Mouse (Mus musculus) ES-Bruce4 (cell line): Measurements from ENCODE around the gene Gp1ba. TPM values are rescaled to one million over a fixed set of nuclear protein-coding genes. Genes with fewer than 3 reads are reported as not detected.

Experiments
- H3K27ac ChIP-seq: 2 replicates; pipeline ENCODE4 v1.5.1; 2012; ENCODE audit warnings: low read length, inconsistent platforms; ENCODE audit not compliant: insufficient read depth
- H3K27me3 ChIP-seq: 2 replicates; pipeline ENCODE4 v1.6.1; 2012; ENCODE audit warnings: mild to moderate bottlenecking, low read length, inconsistent platforms; ENCODE audit not compliant: control insufficient read depth, poor library complexity, insufficient read depth, severe bottlenecking
- H3K36me3 ChIP-seq: 2 replicates; pipeline ENCODE4 v1.6.1; 2012; ENCODE audit warnings: inconsistent platforms, mild to moderate bottlenecking, low read length, moderate library complexity; ENCODE audit not compliant: control insufficient read depth, poor library complexity, insufficient read depth, severe bottlenecking
- H3K4me1 ChIP-seq: one replicate; pipeline ENCODE4 v1.8.1; 2011; ENCODE audit warnings: low read length; ENCODE audit not compliant: control insufficient read depth, insufficient read depth
- H3K4me3 ChIP-seq: 2 replicates; pipeline ENCODE4 v1.5.1; 2011; ENCODE audit warnings: low read depth, mild to moderate bottlenecking, low read length
- H3K9ac ChIP-seq: 2 replicates; pipeline ENCODE4 v1.6.1; 2012; ENCODE audit warnings: low read depth, mild to moderate bottlenecking, inconsistent platforms; ENCODE audit not compliant: poor library complexity, severe bottlenecking
- H3K9me3 ChIP-seq: replicated peaks from 2 replicates; pipeline ENCODE4 v1.6.1; 2012; ENCODE audit warnings: mild to moderate bottlenecking, low read length, inconsistent platforms; ENCODE audit not compliant: control insufficient read depth, poor library complexity, insufficient read depth, severe bottlenecking
- CTCF ChIP-seq: IDR thresholded peaks from one replicate; pipeline ENCODE4 v1.8.1; 2011; ENCODE audit warnings: low read depth, low read length
- EP300 ChIP-seq: IDR thresholded peaks from 2 replicates; pipeline ENCODE4 v1.6.1; 2011; ENCODE audit warnings: low read depth, low read length; ENCODE audit not compliant: insufficient read depth
- POLR2A ChIP-seq: IDR thresholded peaks from one replicate; pipeline ENCODE4 v1.8.1; 2011; ENCODE audit warnings: low read length; ENCODE audit not compliant: insufficient read depth
- polyA plus RNA-seq: library from polyadenylated mRNA; stranded (reverse); fragments of >200 nt; gene quantifications from 2 replicates; pipeline ENCODE4 v1.2.4, GENCODE M21; 2011; ENCODE audit warnings: low read depth; ENCODE audit not compliant: missing spikeins, insufficient read depth, insufficient read length

Gene Gp1ba
- polyA plus RNA-seq, 1 experiment = not detected

GRCm38 (mm10) chr11:70653345-70654197 lies 14.6 kb downstream of the Gp1ba start:
- peaks cover 43% of the 10 kb centered on the region for H3K36me3 ChIP-seq
- TF ChIP-seq POLR2A (no peak), EP300 (no peak), CTCF (no peak)
- peak overlapping the region; percentile 94 for H3K27ac ChIP-seq
- H3K9ac ChIP-seq = peak overlapping the region; percentile 100
- H3K27me3 ChIP-seq = no peaks in the 10 kb centered on the region
- H3K4me3 ChIP-seq = peak overlapping the region; percentile 100
- H3K4me1 ChIP-seq = no peaks in the 10 kb centered on the region
- no peaks in the 10 kb centered on the region for H3K9me3 ChIP-seq

DNA sequence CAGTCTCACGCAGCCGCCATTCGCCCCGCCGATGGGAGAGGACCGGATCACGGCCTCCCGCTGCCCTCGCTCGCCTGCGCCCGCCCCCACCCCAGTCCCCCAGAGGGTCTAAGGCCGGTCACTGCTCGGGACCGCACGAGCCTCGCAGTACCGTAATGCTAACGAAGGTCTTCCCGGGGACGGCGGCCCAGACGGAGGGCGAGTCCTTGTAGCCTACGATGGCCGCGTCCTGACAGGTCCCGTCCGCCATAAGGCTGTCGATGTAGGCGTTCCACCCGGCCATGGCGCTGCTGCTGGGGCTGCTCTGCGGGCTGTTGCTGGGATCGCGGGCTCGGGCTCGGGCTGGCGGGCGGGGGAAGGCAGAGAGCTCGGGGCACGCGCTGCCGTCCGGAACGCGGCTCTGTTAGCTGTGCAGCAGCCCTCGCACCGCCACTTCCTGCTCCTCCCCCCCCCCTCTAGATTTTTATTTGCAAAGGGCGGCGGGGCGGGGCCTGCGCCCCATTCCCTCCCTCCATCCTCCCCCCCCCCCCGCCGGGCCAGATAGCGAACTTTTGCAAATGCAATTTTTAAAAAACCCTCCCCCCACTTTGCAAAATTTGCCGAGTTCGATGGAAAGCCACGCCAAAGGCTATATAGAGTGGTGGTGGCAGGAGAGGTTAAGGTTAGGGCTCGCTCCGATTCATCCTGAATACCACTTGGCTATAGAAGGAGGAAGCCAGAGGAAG lies 15.4 kb downstream of the Gp1ba start, which contains the start of gene Pfn1:
TSS of gene Pfn1 (minus strand) at position 447 of the 725 bp plus-strand sequence.
- Histone ChIP-seq H3K9me3 (no peaks in the 10 kb centered on the region), H3K4me1 (no peaks in the 10 kb centered on the region), H3K4me3 (peak within 1 kb of the TSS; percentile 100), H3K27me3 (no peaks in the 10 kb centered on the region), H3K9ac (peak within 1 kb of the TSS; percentile 100), H3K36me3 (peaks cover 36% of the 10 kb centered on the region), H3K27ac (peak within 1 kb of the TSS; percentile 97)
- peak; percentile 40 for TF ChIP-seq POLR2A
- TF ChIP-seq CTCF = no peak
- TF ChIP-seq EP300 = no peak

GRCm38 (mm10) chr11:70654923-70655570 lies 16.1 kb downstream of the Gp1ba start:
- Histone ChIP-seq H3K27me3 (no peaks in the 10 kb centered on the region), H3K36me3 (peaks cover 30% of the 10 kb centered on the region), H3K4me1 (no peaks in the 10 kb centered on the region), H3K27ac (peak overlapping the region; percentile 97), H3K9me3 (no peaks in the 10 kb centered on the region), H3K9ac (peak overlapping the region; percentile 100), H3K4me3 (peak overlapping the region; percentile 92)
- TF ChIP-seq POLR2A (no peak), EP300 (no peak), CTCF (no peak)

GRCm38 (mm10) chr11:70655571-70656455 lies 16.9 kb downstream of the Gp1ba start:
- H3K9ac ChIP-seq = peak overlapping the region; percentile 100
- H3K36me3 ChIP-seq = peaks cover 22% of the 10 kb centered on the region
- peak overlapping the region; percentile 97 for H3K27ac ChIP-seq
- TF ChIP-seq POLR2A = no peak
- no peak for TF ChIP-seq CTCF
- no peak for TF ChIP-seq EP300
- no peaks in the 10 kb centered on the region for H3K4me1 ChIP-seq
- H3K9me3 ChIP-seq = no peaks in the 10 kb centered on the region
- peak overlapping the region; percentile 92 for H3K4me3 ChIP-seq
- no peaks in the 10 kb centered on the region for H3K27me3 ChIP-seq

GRCm38 (mm10) chr11:70656456-70656927 lies 17.6 kb downstream of the Gp1ba start:
- H3K4me1 ChIP-seq = no peaks in the 10 kb centered on the region
- no peaks in the 10 kb centered on the region for H3K9me3 ChIP-seq
- peaks cover 15% of the 10 kb centered on the region for H3K36me3 ChIP-seq
- H3K9ac ChIP-seq = peak overlapping the region; percentile 100
- TF ChIP-seq CTCF (no peak), POLR2A (no peak), EP300 (no peak; the same call in 1 of the 2 replicates)
- H3K27ac ChIP-seq = peak overlapping the region; percentile 97
- H3K27me3 ChIP-seq = no peaks in the 10 kb centered on the region
- peak overlapping the region; percentile 92 for H3K4me3 ChIP-seq
